Mouse (Mus musculus): Measurements from ENCODE around the gene 2610028H24Rik. TPM values are rescaled to one million over a fixed set of nuclear protein-coding genes. Genes with fewer than 3 reads are reported as not detected.
A peak's percentile ranks its signal among the peaks of the same experiment; 100 is the strongest.

The 2610028H24Rik gene
- total and polyA plus RNA-seq, 2 experiments from 2014 or later, result 0.19 TPM; not detected in 1

GRCm38 (mm10) chr10:76442178-76443088 is 6.4 kb upstream of the 2610028H24Rik start, which contains the start of gene Pcnt:
Pcnt (minus strand) TSS chr10:76442786.
- peak within 1 kb of the TSS; percentile 88 for H3K27ac ChIP-seq (ENCODE audit: low read depth, low read length)
- peak within 1 kb of the TSS; percentile 56 for H3K9ac ChIP-seq
- peak within 1 kb of the TSS; percentile 60 for H3K4me3 ChIP-seq (ENCODE audit: low read depth, low read length)
- H3K4me2 ChIP-seq (ENCODE audit: low read depth), result peak within 1 kb of the TSS; percentile 75
- TF ChIP-seq CTCF (IDR thresholded peaks at IDR 0.05; ENCODE audit: low read depth), result peak; percentile 82
- H3K36me3 ChIP-seq (ENCODE audit: insufficient read depth), result peaks cover 11% of the 10 kb centered on the region; the same call in 1 of the 2 replicates
- no peaks in the 10 kb centered on the region for H3K9me3 ChIP-seq (ENCODE audit: low read length)
- H3K27me3 ChIP-seq (ENCODE audit: insufficient read depth, low read length), result no peaks in the 10 kb centered on the region
- WGBS, result 1% methylated on average over 78 of the region's 78 CpGs
- H3K4me1 ChIP-seq (ENCODE audit: insufficient read depth), result peaks cover 4% of the 10 kb centered on the region
- peak; percentile 99 for ATAC-seq
- DNase-seq, result peak; percentile 99

GRCm38 (mm10) chr10:76445996-76446681 is 2.7 kb upstream of the 2610028H24Rik start:
- H3K36me3 ChIP-seq (ENCODE audit: insufficient read depth), result no peaks in the 10 kb centered on the region
- no peak for TF ChIP-seq CTCF (IDR thresholded peaks at IDR 0.05; ENCODE audit: low read depth)
- no peak overlapping the region for H3K9ac ChIP-seq
- no peaks in the 10 kb centered on the region for H3K27me3 ChIP-seq (ENCODE audit: insufficient read depth, low read length)
- H3K9me3 ChIP-seq (ENCODE audit: low read length), result no peaks in the 10 kb centered on the region
- DNase-seq, result no peak
- 85% methylated on average over 4 of the region's 4 CpGs for WGBS
- no peak overlapping the region for H3K27ac ChIP-seq (ENCODE audit: low read depth, low read length)
- peaks cover 4% of the 10 kb centered on the region for H3K4me1 ChIP-seq (ENCODE audit: insufficient read depth)
- no peak overlapping the region for H3K4me2 ChIP-seq (ENCODE audit: low read depth)
- no peak overlapping the region for H3K4me3 ChIP-seq (ENCODE audit: low read depth, low read length)
- no peak for ATAC-seq

GRCm38 (mm10) chr10:76447406-76448229 is 1.3 kb upstream of the 2610028H24Rik start:
- DNase-seq, result peak; percentile 2
- Histone ChIP-seq H3K4me2 (ENCODE audit: low read depth) (no peak overlapping the region), H3K27me3 (ENCODE audit: insufficient read depth, low read length) (no peaks in the 10 kb centered on the region), H3K4me3 (ENCODE audit: low read depth, low read length) (no peak overlapping the region), H3K27ac (ENCODE audit: low read depth, low read length) (no peak overlapping the region), H3K9ac (no peak overlapping the region), H3K36me3 (ENCODE audit: insufficient read depth) (no peaks in the 10 kb centered on the region), H3K4me1 (ENCODE audit: insufficient read depth) (peaks cover 4% of the 10 kb centered on the region), H3K9me3 (ENCODE audit: low read length) (no peaks in the 10 kb centered on the region)
- ATAC-seq, result no peak
- TF ChIP-seq CTCF (IDR thresholded peaks at IDR 0.05; ENCODE audit: low read depth), result no peak
- WGBS, result 80% methylated on average over 15 of the region's 15 CpGs

GRCm38 (mm10) chr10:76455289-76455688 is 6.4 kb downstream of the 2610028H24Rik start:
- 58% methylated on average over 5 of the region's 5 CpGs for WGBS

GRCm38 (mm10) chr10:76461255-76461654 is 12.4 kb downstream of the 2610028H24Rik start:
- H3K36me3 ChIP-seq (ENCODE audit: insufficient read depth), result 0 out of 2 replicates have a peak, but pooled peaks cover 5% of the 10 kb centered on the region
- no peak for ATAC-seq
- 92% methylated on average over 1 of the region's 1 CpGs for WGBS

More at GRCm38 (mm10) chr10:76455289-76455688, 6.4 kb downstream of the 2610028H24Rik start:
- peak; percentile 59 for DNase-seq
- peak; percentile 76 for TF ChIP-seq CTCF (IDR thresholded peaks at IDR 0.05; ENCODE audit: low read depth)
- no peak overlapping the region for H3K4me2 ChIP-seq (ENCODE audit: low read depth)
- no peaks in the 10 kb centered on the region for H3K27me3 ChIP-seq (ENCODE audit: insufficient read depth, low read length)
- no peak overlapping the region for H3K4me3 ChIP-seq (ENCODE audit: low read depth, low read length)
- ATAC-seq, result peak; percentile 66
- H3K9ac ChIP-seq, result no peak overlapping the region
- H3K27ac ChIP-seq (ENCODE audit: low read depth, low read length), result no peak overlapping the region
- no peaks in the 10 kb centered on the region for H3K9me3 ChIP-seq (ENCODE audit: low read length)
- no peaks in the 10 kb centered on the region for H3K4me1 ChIP-seq (ENCODE audit: insufficient read depth)
- no peaks in the 10 kb centered on the region for H3K36me3 ChIP-seq (ENCODE audit: insufficient read depth)

GRCm38 (mm10) chr10:76462312-76462711 is 13.4 kb downstream of the 2610028H24Rik start:
- H3K27me3 ChIP-seq (ENCODE audit: insufficient read depth, low read length), result no peaks in the 10 kb centered on the region
- H3K4me3 ChIP-seq (ENCODE audit: low read depth, low read length), result no peak overlapping the region
- no peak overlapping the region for H3K4me2 ChIP-seq (ENCODE audit: low read depth)
- TF ChIP-seq CTCF (IDR thresholded peaks at IDR 0.05; ENCODE audit: low read depth), result no peak
- H3K9ac ChIP-seq, result no peak overlapping the region
- no peak for ATAC-seq
- H3K27ac ChIP-seq (ENCODE audit: low read depth, low read length), result no peak overlapping the region
- no peak for DNase-seq
- 90% methylated on average over 7 of the region's 7 CpGs for WGBS
- no peaks in the 10 kb centered on the region for H3K9me3 ChIP-seq (ENCODE audit: low read length)
- no peaks in the 10 kb centered on the region for H3K4me1 ChIP-seq (ENCODE audit: insufficient read depth)
- 0 out of 2 replicates have a peak, but pooled peaks cover 5% of the 10 kb centered on the region for H3K36me3 ChIP-seq (ENCODE audit: insufficient read depth)

More at GRCm38 (mm10) chr10:76461255-76461654, 12.4 kb downstream of the 2610028H24Rik start:
- Histone ChIP-seq H3K27me3 (ENCODE audit: insufficient read depth, low read length) (no peaks in the 10 kb centered on the region), H3K4me2 (ENCODE audit: low read depth) (no peak overlapping the region), H3K4me1 (ENCODE audit: insufficient read depth) (no peaks in the 10 kb centered on the region), H3K9ac (no peak overlapping the region), H3K4me3 (ENCODE audit: low read depth, low read length) (no peak overlapping the region), H3K27ac (ENCODE audit: low read depth, low read length) (no peak overlapping the region), H3K9me3 (ENCODE audit: low read length) (no peaks in the 10 kb centered on the region)
- no peak for TF ChIP-seq CTCF (IDR thresholded peaks at IDR 0.05; ENCODE audit: low read depth)
- DNase-seq, result no peak
